Mouse (Mus musculus): Measurements from ENCODE around the gene P4hb.
A peak's percentile ranks its signal among the peaks of the same experiment; 100 is the strongest.
"Not testable (repeated sequence)": the region's sequence is repeated elsewhere in the genome, so short reads cannot be mapped to it uniquely, and the experiment has no call there.

Gene P4hb

DNA sequence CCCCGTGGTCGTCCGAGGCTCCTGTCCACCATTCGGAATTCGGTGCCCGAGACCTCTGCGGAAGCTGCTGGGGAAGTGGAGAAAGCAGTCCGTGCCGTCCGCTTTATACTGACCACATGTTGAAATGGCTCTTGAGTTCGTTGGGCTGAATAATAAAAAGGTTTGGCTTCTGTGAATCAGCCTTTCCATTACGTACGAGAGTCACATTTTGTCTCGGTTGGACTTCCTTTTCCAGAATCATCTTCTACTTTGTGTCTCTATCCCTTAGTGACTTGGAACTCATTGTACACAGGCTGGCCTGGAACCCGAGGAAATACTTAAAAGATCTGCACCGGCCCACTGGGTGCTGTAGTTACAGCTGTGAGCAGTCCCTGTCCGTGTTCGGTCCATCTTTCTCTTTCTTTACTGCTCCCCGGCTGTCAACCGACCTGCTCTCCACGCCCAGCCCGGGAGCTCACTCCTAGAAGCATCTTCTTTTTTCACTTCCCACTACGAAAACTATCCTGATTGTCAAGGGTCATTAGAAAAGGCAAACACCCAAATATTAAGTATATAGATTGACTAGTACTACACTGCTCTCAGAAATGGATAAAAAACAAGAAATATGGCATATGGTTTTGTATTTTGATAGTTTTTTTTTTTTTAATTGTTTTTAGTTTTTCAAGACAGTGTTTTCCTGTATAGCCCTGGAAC lies 678 bp upstream of the P4hb start:
- DNase-seq (ENCODE audit: inconsistent ontology term), result no peak

- no peak for DNase-seq (ENCODE audit: inconsistent ontology term)
These were observed 669 bp downstream of the P4hb start for GRCm38 (mm10) chr11:120572417-120572751.

- DNase-seq (ENCODE audit: inconsistent ontology term), result peak; percentile 6
These were observed 1.2 kb downstream of the P4hb start for GRCm38 (mm10) chr11:120571754-120572416.

- no peak for DNase-seq (ENCODE audit: inconsistent ontology term)
These were observed 1.9 kb downstream of the P4hb start for GRCm38 (mm10) chr11:120571122-120571521.

- no peak for DNase-seq (ENCODE audit: inconsistent ontology term)
These were observed 4.7 kb downstream of the P4hb start for GRCm38 (mm10) chr11:120568324-120568723.

DNA sequence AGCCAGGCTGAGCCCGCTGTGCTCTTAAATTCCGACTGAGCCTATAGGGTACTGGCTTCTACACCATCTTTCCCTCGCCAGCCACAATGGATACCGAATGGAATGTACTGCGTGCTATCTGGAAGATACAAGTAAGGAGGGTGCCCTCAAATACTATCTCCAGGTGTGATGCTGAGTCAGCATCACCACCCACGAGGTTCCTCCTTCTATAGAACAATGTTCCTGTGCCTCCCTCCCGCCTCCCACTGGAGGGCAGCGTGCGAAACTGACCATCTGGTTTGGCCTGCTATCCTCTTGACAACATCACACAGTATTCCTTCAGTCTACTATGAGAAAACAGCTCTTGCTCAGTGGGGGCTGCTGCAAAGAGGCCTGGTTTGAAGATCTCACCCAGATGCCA lies 7.9 kb downstream of the P4hb start:
- no peak for DNase-seq (ENCODE audit: inconsistent ontology term)

GRCm38 (mm10) chr11:120562949-120563348 lies 10.1 kb downstream of the P4hb start:
- DNase-seq (ENCODE audit: inconsistent ontology term), result no peak

GRCm38 (mm10) chr11:120560952-120561728 lies 11.9 kb downstream of the P4hb start:
- no peak for DNase-seq (ENCODE audit: inconsistent ontology term)

DNA sequence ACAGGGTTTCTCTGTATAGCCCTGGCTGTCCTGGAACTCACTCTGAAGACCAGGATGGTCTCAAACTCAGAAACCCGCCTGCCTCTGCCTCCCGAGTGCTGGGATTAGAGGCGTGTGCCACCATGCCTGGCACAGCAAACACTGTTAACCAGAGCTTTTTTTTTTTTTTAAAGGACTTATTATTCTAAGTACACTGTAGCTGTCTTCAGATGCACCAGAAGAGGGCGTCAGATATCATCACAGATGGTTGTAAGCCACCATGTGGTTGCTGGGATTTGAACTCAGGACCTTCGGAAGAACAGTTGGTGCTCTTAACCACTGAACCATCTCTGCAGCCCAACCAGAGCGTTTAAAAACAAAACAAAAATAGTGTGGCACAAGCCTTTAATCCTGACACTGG lies 14.2 kb downstream of the P4hb start:
- DNase-seq (ENCODE audit: inconsistent ontology term), result not testable (repeated sequence)

DNA sequence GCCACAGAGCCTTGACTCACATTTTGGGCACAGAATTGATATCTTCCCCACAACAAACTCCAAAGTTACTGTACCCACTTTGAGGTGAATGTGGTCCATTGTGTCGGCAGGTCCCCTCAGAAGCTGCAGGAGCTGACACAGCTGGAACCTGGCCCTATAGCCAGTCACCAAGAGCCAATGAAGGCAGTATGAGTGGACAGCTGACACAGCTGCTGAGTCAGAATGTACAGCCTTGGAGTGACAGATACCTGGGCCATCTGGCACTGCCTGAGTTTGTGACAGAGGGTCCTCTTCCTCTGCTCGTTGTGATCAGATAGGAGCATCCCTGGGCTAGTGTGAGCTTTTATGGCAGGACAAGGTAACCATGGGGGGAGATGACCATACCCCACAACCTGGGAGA lies 17.8 kb downstream of the P4hb start:
- no peak for DNase-seq (ENCODE audit: inconsistent ontology term)

DNA sequence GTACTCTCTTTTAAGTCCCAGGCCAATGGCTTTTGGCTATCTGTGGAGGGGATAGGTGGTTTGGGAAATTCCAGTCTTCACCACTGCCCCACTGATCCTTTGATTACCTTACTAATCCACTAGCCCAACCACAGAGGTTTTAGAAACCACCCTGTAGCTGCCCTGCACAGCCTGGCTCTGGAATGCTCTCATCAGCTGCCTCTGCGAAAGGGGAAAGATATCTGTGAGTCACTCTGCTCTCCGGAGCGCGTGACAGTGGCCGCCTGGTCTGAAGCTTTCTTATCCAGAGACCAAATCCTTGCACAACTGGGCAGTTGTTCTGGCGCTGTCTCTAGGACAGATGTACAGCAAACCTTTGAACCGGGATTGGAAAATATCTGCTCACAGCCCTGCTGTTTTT lies 18.2 kb downstream of the P4hb start:
- DNase-seq (ENCODE audit: inconsistent ontology term), result peak; percentile 78

GRCm38 (mm10) chr11:120552736-120553135 lies 20.3 kb downstream of the P4hb start:
- DNase-seq (ENCODE audit: inconsistent ontology term), result no peak

DNA sequence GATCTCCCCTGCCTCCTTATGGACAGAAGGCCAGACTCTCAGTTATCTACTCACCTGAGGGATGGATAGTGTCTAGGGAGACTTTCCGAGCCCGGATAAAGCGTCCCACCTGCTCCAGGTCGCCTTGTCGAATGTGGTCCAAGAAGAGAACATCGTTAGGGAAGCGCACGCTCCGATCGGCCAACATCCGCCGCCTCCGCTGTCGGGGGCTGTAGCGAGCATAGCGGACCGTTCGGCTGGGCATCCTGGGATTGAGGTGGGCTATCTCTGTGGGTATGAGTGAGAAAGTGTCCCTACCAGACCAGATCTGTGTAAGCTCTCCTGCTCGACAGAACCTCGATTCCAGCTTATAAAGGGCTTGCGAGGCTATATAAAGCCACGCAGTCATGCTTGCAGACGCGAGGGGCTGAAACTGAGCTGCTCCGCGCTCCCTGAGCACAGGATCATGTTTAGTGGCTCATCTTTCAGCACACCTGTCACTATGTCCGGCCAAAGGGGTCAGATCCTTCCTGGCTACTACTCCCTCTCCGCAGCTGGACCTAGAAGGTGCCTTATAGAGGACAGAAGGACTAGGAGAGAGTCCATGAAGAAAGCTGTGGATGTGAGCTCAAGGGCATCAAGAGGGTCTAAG lies 22.1 kb downstream of the P4hb start, which contains the start of gene Ppp1r27:
TSS of gene Ppp1r27 (minus strand) at position 323 of the 631 bp plus-strand sequence.
- DNase-seq (ENCODE audit: inconsistent ontology term), result no peak

- no peak for DNase-seq (ENCODE audit: inconsistent ontology term)
These were observed 22.9 kb downstream of the P4hb start for GRCm38 (mm10) chr11:120549986-120550809.

GRCm38 (mm10) chr11:120549168-120549945 lies 23.7 kb downstream of the P4hb start, which contains the start of gene Mcrip1:
Gene Mcrip1 (minus strand): TSS chr11:120549727.
- peak; percentile 95 for DNase-seq (ENCODE audit: inconsistent ontology term)

DNA sequence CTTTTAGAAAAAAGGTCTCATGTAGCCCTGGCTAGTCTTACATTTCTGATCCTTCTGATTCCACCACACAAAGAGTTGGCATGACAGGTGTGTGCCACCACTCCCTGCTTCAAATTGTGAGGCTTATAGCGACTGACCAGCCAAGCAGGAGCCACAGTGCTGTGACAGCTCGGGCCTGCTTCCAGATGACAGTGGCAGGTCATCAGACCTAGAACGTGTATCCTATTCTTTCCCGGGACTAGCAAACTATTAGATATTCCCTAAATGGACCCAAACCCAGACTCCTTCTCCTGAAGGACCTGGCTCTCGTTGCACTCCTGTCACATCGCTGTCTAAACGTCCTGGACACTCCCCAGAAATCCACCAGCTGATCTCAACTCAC lies 24.3 kb downstream of the P4hb start:
- no peak for DNase-seq (ENCODE audit: inconsistent ontology term)

- no peak for DNase-seq (ENCODE audit: inconsistent ontology term)
These were observed 24.8 kb downstream of the P4hb start for GRCm38 (mm10) chr11:120548214-120548613.

GRCm38 (mm10) chr11:120547469-120547868 lies 25.6 kb downstream of the P4hb start:
- DNase-seq (ENCODE audit: inconsistent ontology term), result no peak

GRCm38 (mm10) chr11:120545964-120546363 lies 27.1 kb downstream of the P4hb start:
- no peak for DNase-seq (ENCODE audit: inconsistent ontology term)

DNA sequence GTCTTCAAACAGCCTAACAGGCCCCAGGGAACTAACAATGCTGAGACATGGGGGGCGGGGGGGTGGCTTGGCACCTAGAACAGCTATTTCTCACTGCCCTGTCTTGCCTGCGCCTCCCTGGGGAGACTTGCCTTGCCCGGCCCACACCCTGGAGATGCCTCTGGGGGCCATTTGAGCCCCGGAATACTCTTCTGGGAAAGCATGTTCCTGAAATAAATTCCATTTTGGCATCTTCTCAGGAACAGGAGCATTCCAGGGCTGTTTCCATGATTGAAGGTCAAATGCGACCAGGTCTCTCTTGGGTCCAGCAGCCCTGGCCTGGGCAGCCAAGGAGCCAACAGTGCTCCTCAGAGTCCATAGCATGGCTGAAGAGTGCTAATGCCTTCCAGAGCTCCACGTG lies 30.7 kb downstream of the P4hb start:
- no peak for DNase-seq (ENCODE audit: inconsistent ontology term)

GRCm38 (mm10) chr11:120541907-120542306 lies 31.1 kb downstream of the P4hb start:
- DNase-seq (ENCODE audit: inconsistent ontology term), result no peak

All from Muller cell, postnatal 12 days (primary cell).